Mouse (Mus musculus): ENCODE results near the gene Prkaca.

- TF ChIP-seq TAL1 (IDR thresholded peaks at IDR 0.05; ENCODE audit: low read length) (no peak), GATA1 (IDR thresholded peaks at IDR 0.05; ENCODE audit: low read length) (no peak)
Measured at GRCm38 (mm10) chr8:84003612-84004246, 30.9 kb downstream of the Prkaca start.

Data from erythroblast, embryonic 14.5 days (primary cell).